Mouse (Mus musculus): ENCODE measurements at regions not wholly inside any gene's neighbourhood (a gene's known extent, or its start where the extent isn't known, plus 50 kb on each side); places are given as distances from the start of the nearest gene placed in this dataset.
A peak's percentile ranks its signal among the peaks of the same experiment; 100 is the strongest.

DNA sequence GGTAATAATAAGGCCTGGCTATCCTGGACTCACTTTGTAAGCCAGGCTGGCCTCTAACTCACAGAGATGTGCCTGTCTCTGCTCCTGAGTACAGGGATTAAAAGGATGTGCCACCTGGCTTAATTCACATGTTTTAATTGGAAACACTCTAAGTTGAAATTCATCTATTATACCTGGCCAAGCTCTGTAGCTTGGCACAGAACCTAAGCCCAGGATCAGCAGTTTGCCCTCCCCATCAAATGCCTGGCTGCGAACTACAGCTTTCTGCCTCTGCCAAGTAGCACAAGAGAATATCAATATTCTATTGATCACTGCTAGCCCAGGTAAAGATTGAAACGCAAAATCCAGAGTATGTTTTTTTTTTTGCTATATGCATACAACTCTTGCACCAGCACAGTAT, 200.3 kb upstream of the Ccdc122 start:
- Histone ChIP-seq H3K27me3 (no peaks in the 10 kb centered on the region), H3K4me2 (replicated peaks) (no peak overlapping the region), H3K4me1 (peaks cover 7% of the 10 kb centered on the region), H3K9ac (no peak overlapping the region), H3K27ac (no peak overlapping the region), H3K9me3 (no peaks in the 10 kb centered on the region), H3K36me3 (no peaks in the 10 kb centered on the region), H3K4me3 (no peak overlapping the region)
- WGBS = 92% methylated on average over 2 of the region's 2 CpGs
- ATAC-seq (ENCODE audit: low FRiP score, low read depth) = no peak

DNA sequence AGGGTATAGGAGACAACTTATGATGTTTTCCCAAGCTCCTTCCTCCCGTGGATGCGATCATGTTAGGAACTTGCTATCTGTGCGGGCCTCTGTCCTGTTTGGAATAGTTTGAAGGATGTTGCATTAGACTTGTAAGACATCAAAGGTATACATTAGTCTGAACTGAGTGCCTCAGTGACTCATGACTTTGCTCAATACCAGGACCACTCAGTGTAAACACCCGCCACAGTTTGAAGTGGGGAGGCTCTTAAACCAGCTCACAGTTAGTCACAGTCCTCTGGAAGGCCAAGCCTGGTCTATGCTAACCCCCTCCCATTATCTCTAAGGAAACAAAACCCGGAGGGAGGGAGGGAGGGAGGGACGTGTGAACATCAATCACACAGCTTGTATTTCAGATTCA, 202.5 kb upstream of the Ccdc122 start:
- Histone ChIP-seq H3K27ac (no peak overlapping the region), H3K4me3 (no peak overlapping the region), H3K27me3 (no peaks in the 10 kb centered on the region), H3K4me2 (replicated peaks) (no peak overlapping the region), H3K4me1 (peaks cover 7% of the 10 kb centered on the region), H3K9ac (no peak overlapping the region), H3K9me3 (no peaks in the 10 kb centered on the region), H3K36me3 (no peaks in the 10 kb centered on the region)
- no peak for ATAC-seq (ENCODE audit: low FRiP score, low read depth)
- 71% methylated on average over 6 of the region's 6 CpGs for WGBS

DNA sequence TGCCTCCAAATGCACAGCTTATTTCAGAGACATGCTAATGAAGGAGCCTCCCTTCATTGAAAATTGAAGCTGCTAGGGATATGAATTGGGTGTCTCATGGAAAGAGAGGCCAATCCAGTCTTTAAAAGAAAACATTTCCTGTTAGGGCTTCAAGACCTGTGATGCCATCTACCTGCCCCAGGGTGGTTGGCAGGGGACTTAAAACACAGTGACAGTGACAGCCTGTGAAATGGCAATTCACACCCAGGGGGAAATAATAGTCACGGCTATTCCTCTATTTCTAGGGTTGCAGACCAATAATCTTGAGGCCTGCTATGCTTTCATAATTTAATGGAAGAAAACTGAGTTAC, 207.4 kb upstream of the Ccdc122 start:
- no peaks in the 10 kb centered on the region for H3K4me1 ChIP-seq
- H3K9me3 ChIP-seq = no peaks in the 10 kb centered on the region
- no peak overlapping the region for H3K4me2 ChIP-seq (replicated peaks)
- no peak for ATAC-seq (ENCODE audit: low FRiP score, low read depth)
- no peak overlapping the region for H3K27ac ChIP-seq
- H3K36me3 ChIP-seq = no peaks in the 10 kb centered on the region
- 68% methylated on average over 1 of the region's 1 CpGs for WGBS
- H3K27me3 ChIP-seq = no peaks in the 10 kb centered on the region
- H3K9ac ChIP-seq = no peak overlapping the region
- no peak overlapping the region for H3K4me3 ChIP-seq

DNA sequence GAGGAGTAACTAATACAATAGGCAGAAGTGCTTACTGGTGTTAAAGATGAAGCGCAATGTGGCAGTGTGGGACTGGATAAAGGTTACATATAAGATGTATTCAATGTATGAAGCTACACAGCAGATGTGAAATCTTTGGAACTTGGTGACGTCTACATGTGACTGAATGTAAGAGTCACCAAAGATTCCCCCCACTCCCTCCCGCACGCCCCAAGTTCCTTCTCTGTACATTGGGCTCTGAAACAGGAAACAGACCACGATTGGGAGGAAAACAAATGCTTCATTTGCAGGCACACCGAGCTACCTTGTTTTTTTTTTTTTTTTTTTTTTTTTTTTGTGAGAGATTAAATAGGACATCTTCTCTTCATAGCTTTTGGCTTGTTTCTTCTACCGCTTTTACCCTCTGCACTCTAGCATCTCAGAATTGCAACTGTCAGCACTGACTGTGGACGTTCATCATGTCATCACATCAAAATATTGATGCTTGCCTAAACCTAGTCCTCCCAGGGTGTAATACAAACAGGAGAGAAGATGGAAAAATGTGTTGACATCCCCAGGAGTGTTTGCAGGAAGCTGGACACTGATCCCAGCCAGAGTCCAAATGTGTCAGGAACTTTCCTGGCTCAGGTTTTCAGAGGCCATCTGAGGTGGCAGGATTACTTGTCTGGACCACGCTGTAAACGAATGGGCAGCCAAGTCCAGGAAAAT, 208.0 kb upstream of the Ccdc122 start:
- no peaks in the 10 kb centered on the region for H3K9me3 ChIP-seq
- WGBS = 70% methylated on average over 10 of the region's 10 CpGs

DNA sequence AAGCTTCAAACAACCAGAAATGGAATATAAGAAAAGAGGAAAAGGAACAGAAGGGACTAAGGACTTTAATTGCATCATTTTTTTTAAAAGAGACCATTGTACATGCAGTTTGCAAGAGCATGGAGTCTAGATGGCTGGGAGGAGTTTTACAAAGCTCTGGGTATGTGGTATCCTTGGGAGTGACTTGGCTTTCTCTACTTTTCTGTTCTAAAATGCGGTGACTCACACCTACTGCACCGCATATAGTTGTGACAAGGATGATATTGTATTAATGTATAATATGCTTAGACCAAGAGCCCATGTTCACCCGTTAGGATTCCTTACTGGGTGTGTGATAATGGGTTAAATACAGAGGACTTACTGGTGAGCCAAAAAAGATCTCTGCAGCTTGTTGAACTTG, 212.5 kb upstream of the Ccdc122 start:
- H3K4me3 ChIP-seq = no peak overlapping the region
- peaks cover 16% of the 10 kb centered on the region for H3K4me1 ChIP-seq
- H3K27ac ChIP-seq = no peak overlapping the region
- H3K9me3 ChIP-seq = no peaks in the 10 kb centered on the region
- no peak overlapping the region for H3K4me2 ChIP-seq (replicated peaks)
- H3K9ac ChIP-seq = no peak overlapping the region
- ATAC-seq (ENCODE audit: low FRiP score, low read depth) = no peak
- no peaks in the 10 kb centered on the region for H3K36me3 ChIP-seq
- H3K27me3 ChIP-seq = no peaks in the 10 kb centered on the region
- WGBS = 94% methylated on average over 3 of the region's 3 CpGs

More for the DNA sequence above, 208.0 kb upstream of the Ccdc122 start:
- H3K4me2 ChIP-seq (replicated peaks) = no peak overlapping the region
- ATAC-seq (ENCODE audit: low FRiP score, low read depth) = no peak
- H3K4me1 ChIP-seq = 0 out of 2 replicates have a peak, but pooled peaks cover 2% of the 10 kb centered on the region
- no peaks in the 10 kb centered on the region for H3K27me3 ChIP-seq
- no peak overlapping the region for H3K27ac ChIP-seq
- no peak overlapping the region for H3K9ac ChIP-seq
- no peak overlapping the region for H3K4me3 ChIP-seq
- no peaks in the 10 kb centered on the region for H3K36me3 ChIP-seq

DNA sequence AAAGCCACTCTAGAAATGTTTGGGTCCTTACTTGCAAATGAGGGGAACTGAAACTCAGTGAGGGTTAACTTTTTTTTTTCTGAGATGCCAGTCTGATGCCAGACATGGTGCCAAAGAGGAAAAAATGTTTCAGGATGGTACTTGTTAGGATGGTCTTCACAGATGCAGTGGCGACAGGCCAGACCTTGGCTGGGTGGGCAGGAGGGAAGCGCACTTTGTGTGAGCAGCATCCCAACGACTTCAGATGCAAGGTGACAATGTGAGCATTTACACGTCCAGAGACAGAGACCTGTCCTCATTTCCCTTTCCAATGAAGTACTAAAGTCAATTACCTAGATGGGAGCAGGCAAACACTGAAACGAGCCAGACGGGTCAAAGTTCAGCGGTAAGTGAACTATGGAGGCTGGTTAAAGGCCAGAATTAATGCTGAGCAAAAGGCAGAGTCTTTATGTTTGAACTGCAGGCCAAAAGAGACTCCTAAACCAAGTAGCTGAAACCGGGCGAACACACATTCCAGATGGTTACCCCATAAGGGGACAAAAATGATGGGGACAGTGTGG, 213.7 kb upstream of the Ccdc122 start:
- ATAC-seq (ENCODE audit: low FRiP score, low read depth) = no peak
- Histone ChIP-seq H3K9ac (no peak overlapping the region), H3K4me1 (peaks cover 28% of the 10 kb centered on the region), H3K36me3 (no peaks in the 10 kb centered on the region), H3K27me3 (no peaks in the 10 kb centered on the region), H3K4me3 (no peak overlapping the region), H3K4me2 (replicated peaks) (no peak overlapping the region), H3K27ac (no peak overlapping the region), H3K9me3 (no peaks in the 10 kb centered on the region)
- 74% methylated on average over 9 of the region's 9 CpGs for WGBS

DNA sequence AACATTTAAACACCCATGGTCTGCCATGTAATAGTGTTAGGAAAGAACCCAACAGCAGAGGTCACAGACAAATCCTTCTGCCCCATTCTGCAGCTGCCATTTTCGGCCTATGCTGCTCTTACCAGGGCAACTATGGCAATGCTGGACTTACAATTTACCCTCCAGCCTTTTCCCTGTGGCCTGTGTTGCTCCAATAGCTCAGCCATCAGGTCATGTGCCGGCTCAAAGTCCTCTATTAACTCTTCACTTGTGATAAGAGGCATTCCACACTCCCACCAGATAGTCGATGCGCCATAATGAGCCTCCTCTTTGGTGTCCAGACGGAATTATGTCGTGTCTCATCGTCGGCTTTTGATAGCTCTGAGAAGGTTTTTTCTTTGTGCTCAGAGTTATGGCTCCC, 214.7 kb upstream of the Ccdc122 start:
- no peak overlapping the region for H3K4me2 ChIP-seq (replicated peaks)
- no peak overlapping the region for H3K9ac ChIP-seq
- no peak for ATAC-seq (ENCODE audit: low FRiP score, low read depth)
- H3K4me1 ChIP-seq = peaks cover 34% of the 10 kb centered on the region
- no peaks in the 10 kb centered on the region for H3K27me3 ChIP-seq
- 74% methylated on average over 8 of the region's 8 CpGs for WGBS
- no peak overlapping the region for H3K27ac ChIP-seq
- no peaks in the 10 kb centered on the region for H3K36me3 ChIP-seq
- H3K9me3 ChIP-seq = no peaks in the 10 kb centered on the region
- no peak overlapping the region for H3K4me3 ChIP-seq

DNA sequence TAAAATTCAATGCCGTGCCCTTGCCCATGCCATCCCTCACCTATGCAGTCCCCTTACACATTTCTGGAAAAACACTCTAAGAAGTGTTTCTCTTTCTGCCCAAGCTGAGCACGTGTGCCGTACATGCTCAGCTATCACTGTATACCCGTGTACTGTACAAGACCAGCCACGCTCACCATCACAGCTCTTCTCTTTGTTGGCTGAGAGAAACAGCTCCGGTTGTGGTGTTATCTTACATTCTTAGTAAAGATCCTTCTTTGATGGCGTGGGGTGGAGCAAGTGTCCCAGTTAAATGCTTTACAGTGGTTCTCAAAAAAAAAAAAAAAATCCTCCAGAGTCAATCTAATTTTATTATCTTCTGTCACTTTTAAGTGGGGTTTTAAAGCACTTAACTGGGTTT, 215.1 kb upstream of the Ccdc122 start:
- ATAC-seq (ENCODE audit: low FRiP score, low read depth) = no peak
- 65% methylated on average over 7 of the region's 7 CpGs for whole genome bisulfite sequencing

DNA sequence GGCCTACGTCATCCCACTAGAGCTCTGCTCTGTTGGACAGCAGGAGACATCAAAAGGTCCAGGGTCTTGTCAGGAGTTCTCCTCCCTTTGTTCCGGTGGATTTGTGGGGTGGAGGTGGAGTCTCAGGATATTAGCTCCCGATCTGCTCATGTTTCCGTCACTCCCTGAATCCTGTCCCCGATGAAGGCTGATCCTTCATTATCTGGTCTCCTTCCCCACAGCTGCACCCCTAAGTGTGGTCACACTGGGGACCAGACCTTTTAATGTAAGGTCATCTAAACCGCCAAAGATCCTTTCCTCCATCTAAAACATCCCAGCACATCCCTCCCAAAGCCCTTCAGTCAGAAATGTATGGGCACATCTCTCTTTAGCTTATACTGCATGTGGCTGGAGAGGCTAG, 215.6 kb upstream of the Ccdc122 start:
- H3K27me3 ChIP-seq = no peaks in the 10 kb centered on the region; the same call in 1 of the 2 replicates

More for the DNA sequence above, 215.1 kb upstream of the Ccdc122 start:
- Histone ChIP-seq H3K27ac (no peak overlapping the region), H3K9ac (no peak overlapping the region), H3K4me1 (peaks cover 34% of the 10 kb centered on the region), H3K9me3 (no peaks in the 10 kb centered on the region), H3K4me2 (replicated peaks) (no peak overlapping the region), H3K27me3 (no peaks in the 10 kb centered on the region), H3K36me3 (no peaks in the 10 kb centered on the region), H3K4me3 (no peak overlapping the region)

DNA sequence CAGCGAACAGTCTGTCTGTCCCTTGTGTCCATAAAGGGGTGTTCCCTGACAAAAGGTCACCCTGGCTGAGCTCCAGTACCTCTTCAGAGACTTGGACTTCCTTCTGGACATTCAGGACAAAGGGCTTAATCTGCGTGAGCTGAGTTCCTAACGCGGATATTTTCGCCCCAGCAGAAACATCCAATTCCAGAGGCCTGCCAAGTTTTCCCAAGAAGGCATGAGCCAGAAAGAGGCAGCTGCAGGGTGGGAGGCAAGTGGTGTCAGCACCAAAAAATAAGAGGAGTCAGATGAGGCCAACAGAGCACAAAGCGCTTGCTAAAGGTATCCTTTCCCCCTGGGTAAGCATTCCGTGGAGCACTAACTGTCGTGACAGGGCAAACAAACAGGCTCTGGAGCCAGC, 216.9 kb upstream of the Ccdc122 start:
- Histone ChIP-seq H3K9ac (0 out of 2 replicates have a peak overlapping the region, but pooled peaks have one; percentile 35), H3K9me3 (no peaks in the 10 kb centered on the region), H3K4me2 (replicated peaks) (no peak overlapping the region), H3K36me3 (no peaks in the 10 kb centered on the region), H3K27ac (peak overlapping the region; percentile 39; the same call in 1 of the 2 replicates), H3K4me1 (peaks cover 34% of the 10 kb centered on the region), H3K4me3 (no peak overlapping the region), H3K27me3 (no peaks in the 10 kb centered on the region; the same call in 1 of the 2 replicates)
- no peak for ATAC-seq (ENCODE audit: low FRiP score, low read depth)
- WGBS = 47% methylated on average over 8 of the region's 8 CpGs

More for the DNA sequence above, 215.6 kb upstream of the Ccdc122 start:
- Histone ChIP-seq H3K4me1 (peaks cover 34% of the 10 kb centered on the region), H3K9me3 (no peaks in the 10 kb centered on the region), H3K36me3 (no peaks in the 10 kb centered on the region), H3K4me2 (replicated peaks) (no peak overlapping the region), H3K27ac (no peak overlapping the region), H3K4me3 (no peak overlapping the region), H3K9ac (no peak overlapping the region)
- 75% methylated on average over 6 of the region's 6 CpGs for WGBS
- no peak for ATAC-seq (ENCODE audit: low FRiP score, low read depth)

DNA sequence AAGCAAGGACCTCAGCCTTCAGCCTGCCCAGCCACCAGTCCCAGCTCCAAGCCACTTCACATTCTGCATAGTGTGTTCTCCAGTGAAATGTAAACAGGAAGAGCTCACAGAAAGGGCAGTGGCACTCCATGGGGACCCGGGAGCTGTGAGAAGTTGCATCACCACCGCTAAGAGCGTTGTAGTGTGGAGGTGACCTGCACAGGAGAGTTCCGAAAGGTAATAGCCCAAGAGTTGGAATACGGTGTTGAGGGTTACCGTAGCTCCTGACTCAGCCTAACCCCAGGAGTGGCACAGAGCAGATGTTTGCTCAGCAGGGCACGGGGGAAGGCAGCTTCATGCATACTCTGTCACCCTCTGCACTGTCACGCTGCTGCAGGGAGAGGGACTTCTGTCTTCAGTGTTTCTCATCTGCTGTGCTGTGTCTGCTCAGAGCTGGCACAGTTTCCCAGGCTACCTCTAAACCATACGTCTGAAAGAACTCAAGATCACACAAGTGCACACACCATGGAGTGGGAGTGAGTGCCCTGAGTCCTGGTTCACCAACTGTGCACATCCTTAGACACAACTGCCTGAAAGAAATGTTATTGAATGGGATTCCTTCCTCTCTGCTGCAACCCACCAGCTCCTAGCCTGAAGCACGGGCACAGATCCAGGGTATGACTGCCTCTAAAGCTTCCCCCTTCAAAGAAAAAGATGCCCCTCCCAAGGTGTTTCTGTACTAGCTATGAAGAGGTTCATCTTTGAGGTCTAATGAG, 218.1 kb upstream of the Ccdc122 start:
- WGBS = 61% methylated on average over 10 of the region's 10 CpGs
- 0 out of 2 replicates have a peak overlapping the region, but pooled peaks have one; percentile 39 for H3K27ac ChIP-seq

DNA sequence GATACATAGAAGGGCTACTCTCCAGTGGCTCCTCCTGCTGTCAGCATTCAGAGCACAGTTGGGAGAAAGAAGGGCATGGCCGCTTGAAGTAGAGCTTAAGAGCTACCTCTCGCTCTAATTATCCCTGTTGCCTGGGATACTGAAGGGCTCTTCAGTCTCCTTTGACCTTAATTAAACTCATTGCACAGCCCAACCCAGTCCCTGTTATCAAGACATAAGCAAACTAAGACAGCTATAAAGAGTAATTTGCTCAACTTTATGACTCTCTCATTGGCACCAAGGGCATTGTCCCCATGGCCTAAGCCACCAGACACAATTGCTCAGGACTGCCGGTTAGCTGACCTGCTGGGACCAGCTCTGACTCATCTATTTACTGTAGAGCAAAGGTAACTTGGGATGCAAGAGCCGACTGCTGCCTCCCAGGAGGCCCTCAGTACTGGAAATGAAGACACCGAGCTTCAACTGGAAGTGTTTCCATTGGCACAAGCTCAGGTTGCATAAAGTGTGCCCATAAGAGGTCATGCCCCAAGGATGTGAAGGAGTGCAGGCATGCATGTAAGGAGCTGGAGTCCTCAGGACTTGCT, 219.3 kb upstream of the Ccdc122 start:
- peaks cover 47% of the 10 kb centered on the region for H3K4me1 ChIP-seq
- H3K4me3 ChIP-seq = no peak overlapping the region
- no peak overlapping the region for H3K27ac ChIP-seq
- H3K27me3 ChIP-seq = no peaks in the 10 kb centered on the region; the same call in 1 of the 2 replicates
- H3K4me2 ChIP-seq (replicated peaks) = no peak overlapping the region
- 44% methylated on average over 5 of the region's 5 CpGs for WGBS
- no peak overlapping the region for H3K9ac ChIP-seq
- no peaks in the 10 kb centered on the region for H3K36me3 ChIP-seq
- no peaks in the 10 kb centered on the region for H3K9me3 ChIP-seq
- ATAC-seq (ENCODE audit: low FRiP score, low read depth) = no peak

More for the DNA sequence above, 218.1 kb upstream of the Ccdc122 start:
- no peak for ATAC-seq (ENCODE audit: low FRiP score, low read depth)
- H3K9ac ChIP-seq = no peak overlapping the region
- peaks cover 39% of the 10 kb centered on the region for H3K4me1 ChIP-seq
- no peaks in the 10 kb centered on the region for H3K9me3 ChIP-seq
- no peaks in the 10 kb centered on the region; the same call in 1 of the 2 replicates for H3K27me3 ChIP-seq
- no peak overlapping the region for H3K4me3 ChIP-seq
- no peaks in the 10 kb centered on the region for H3K36me3 ChIP-seq
- no peak overlapping the region for H3K4me2 ChIP-seq (replicated peaks)

Measured in limb, embryonic 13.5 days (tissue).